Mouse (Mus musculus) liver, embryonic 14.5 days (tissue): Measurements from ENCODE around the gene Hdac11. TPM values are rescaled to one million over a fixed set of nuclear protein-coding genes. Genes with fewer than 3 reads are reported as not detected.

Experiments used
- ATAC-seq: fragments of 200-750 bp; cut with Nextera tagmentation; 2 replicates; pipeline ENCODE4 v1.8.0; 2017; ENCODE audit warnings: moderate number of reproducible peaks, mild to moderate bottlenecking, moderate library complexity; ENCODE audit not compliant: insufficient read depth
- DNase-seq, 3 experiments: peaks; one replicate each; pipeline ENCODE4 v3.0.0-alpha.2; 2012 to 2013; ENCODE audit warnings: low read depth in 3 of 3, low spot score in 3 of 3
- H3K27ac ChIP-seq: fragments of 300-500 bp; sonication (generic); 2 replicates; pipeline ENCODE4 v1.5.1; 2014; ENCODE audit warnings: moderate library complexity, mild to moderate bottlenecking, control low read depth, inconsistent platforms
- H3K27me3 ChIP-seq: fragments of 300-500 bp; sonication (generic); 2 replicates; pipeline ENCODE4 v1.6.1; 2014; ENCODE audit warnings: mild to moderate bottlenecking, low read length, moderate library complexity; ENCODE audit not compliant: control insufficient read depth, insufficient read depth
- H3K36me3 ChIP-seq: fragments of 300-500 bp; sonication (generic); replicated peaks from 2 replicates; pipeline ENCODE4 v1.6.1; 2014; ENCODE audit warnings: low read depth; ENCODE audit not compliant: control insufficient read depth, insufficient read depth
- H3K4me1 ChIP-seq, 2 experiments: fragments of 200-500 bp in 1 of 2; fragments of 300-500 bp in 1 of 2; sonication (generic) in 1 of 2; replicated peaks; 2 replicates each; pipeline ENCODE4 v1.6.1; 2012 to 2014; ENCODE audit warnings: antibody characterized with exemption in 1 of 2, inconsistent platforms in 1 of 2, low read length in 1 of 2; ENCODE audit not compliant: control insufficient read depth in 2 of 2, insufficient read depth in 2 of 2
- H3K4me2 ChIP-seq: fragments of 300-500 bp; sonication (generic); 2 replicates; pipeline ENCODE4 v1.6.1; 2014; ENCODE audit warnings: low read depth, mild to moderate bottlenecking, control low read depth, moderate library complexity
- H3K4me3 ChIP-seq, 2 experiments: fragments of 200-500 bp in 1 of 2; fragments of 300-500 bp in 1 of 2; sonication (generic) in 1 of 2; 2 replicates each; pipeline ENCODE4 v1.5.1; 2012 to 2014; ENCODE audit warnings: low read depth in 2 of 2, low read length in 2 of 2, mild to moderate bottlenecking in 2 of 2, control low read depth in 1 of 2, inconsistent platforms in 1 of 2, moderate library complexity in 1 of 2; ENCODE audit not compliant: insufficient read depth in 1 of 2
- H3K9ac ChIP-seq: fragments of 300-500 bp; sonication (generic); replicated peaks from 2 replicates; pipeline ENCODE4 v1.6.1; 2014; ENCODE audit warnings: mild to moderate bottlenecking, control low read depth, moderate library complexity
- H3K9me3 ChIP-seq: fragments of 300-500 bp; sonication (generic); 2 replicates; pipeline ENCODE4 v1.6.1; 2016; ENCODE audit warnings: low read length, mixed read lengths; ENCODE audit not compliant: control insufficient read depth
- CTCF ChIP-seq: IDR thresholded peaks from 2 replicates; pipeline ENCODE4 v1.5.1; 2016; ENCODE audit warnings: antibody characterized with exemption, low read depth, control low read depth
- EP300 ChIP-seq: IDR thresholded peaks from 2 replicates; pipeline ENCODE4 v1.6.1; 2016; ENCODE audit warnings: antibody characterized with exemption, low read depth
- WGBS: fragments of 180-500 bp; shearing (Covaris S2); extraction: QIAGEN DNeasy Blood & Tissue Kit; methylation state at CpG from one replicate; pipeline ENCODE4 v1.1.7; 2014; ENCODE audit not compliant: insufficient replicate concordance; 5-methylcytosine and 5-hydroxymethylcytosine counted together
- polyA plus RNA-seq, 2 experiments: library from polyadenylated mRNA; depleted of rRNA in 1 of 2; stranded (reverse) in 1 of 2; unstranded in 1 of 2; fragments of >200 nt; fragmentation: Nextera tagmentation in 1 of 2; extraction: Ambion mirVana in 1 of 2; gene quantifications; 2 replicates each; pipeline versions ENCODE4 v1.2.1 to v1.2.3; 2012 to 2014

The Hdac11 gene
- polyA plus RNA-seq, 2 experiments: 4.8 to 12.1 TPM

DNA sequence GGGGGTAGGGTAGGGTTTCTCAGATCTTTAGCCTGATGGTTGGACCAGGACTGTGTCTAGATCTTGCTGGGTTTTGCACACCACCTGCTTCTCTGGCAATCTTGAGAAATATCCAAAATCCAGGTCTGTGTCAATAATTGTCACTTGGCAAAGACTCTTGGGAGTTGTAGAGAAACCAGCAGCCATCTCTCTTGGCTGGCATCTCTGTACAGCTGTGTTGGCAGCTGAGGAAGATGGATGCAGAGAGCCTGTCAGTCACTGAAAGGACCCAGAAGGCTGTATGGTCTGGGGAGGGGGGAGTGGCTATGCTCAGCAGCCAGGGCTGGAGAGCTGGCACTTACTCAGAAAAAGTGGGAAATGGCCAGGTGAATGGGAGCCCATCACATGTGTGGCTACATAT lies 63.6 kb downstream of the Hdac11 start:
- Histone ChIP-seq H3K4me3 (no peak overlapping the region), H3K4me1 (no peaks in the 10 kb centered on the region), H3K27ac (no peak overlapping the region), H3K4me2 (no peak overlapping the region), H3K27me3 (no peaks in the 10 kb centered on the region), H3K9ac (no peak overlapping the region), H3K9me3 (no peaks in the 10 kb centered on the region), H3K36me3 (no peaks in the 10 kb centered on the region)
- no peak for ATAC-seq
- no peak for DNase-seq
- TF ChIP-seq CTCF (no peak), EP300 (no peak)

DNA sequence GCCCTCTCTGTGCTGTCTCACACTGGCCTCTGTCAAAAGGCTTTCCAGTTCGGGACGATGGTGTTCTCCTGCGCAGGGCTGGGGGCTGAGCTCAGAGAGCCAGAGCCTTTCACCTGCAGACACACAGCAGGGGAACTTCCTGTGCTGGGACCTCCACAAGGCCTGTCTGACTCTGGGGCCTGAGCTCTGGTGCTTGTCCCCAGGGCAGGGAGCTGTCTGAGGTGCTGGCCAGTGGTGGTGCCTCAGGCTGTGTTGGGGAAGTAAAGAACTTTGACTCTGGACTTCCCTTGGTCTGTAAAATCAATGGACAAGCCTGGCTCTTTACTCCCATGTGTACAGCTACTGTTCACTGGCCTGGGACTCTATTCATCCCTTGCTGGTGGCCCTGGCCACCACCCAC lies 64.6 kb downstream of the Hdac11 start:
- H3K4me2 ChIP-seq: no peak overlapping the region
- ATAC-seq (no peak), DNase-seq (peak in 1 of 3 experiments; percentile 2)
- H3K4me1 ChIP-seq: no peaks in the 10 kb centered on the region
- WGBS: 1% methylated on average over 3 of the region's 3 CpGs
- no peaks in the 10 kb centered on the region for H3K27me3 ChIP-seq
- H3K4me3 ChIP-seq: no peak overlapping the region
- H3K9me3 ChIP-seq: no peaks in the 10 kb centered on the region
- TF ChIP-seq CTCF: no peak
- TF ChIP-seq EP300: no peak
- no peak overlapping the region for H3K9ac ChIP-seq
- no peak overlapping the region for H3K27ac ChIP-seq
- H3K36me3 ChIP-seq: no peaks in the 10 kb centered on the region

DNA sequence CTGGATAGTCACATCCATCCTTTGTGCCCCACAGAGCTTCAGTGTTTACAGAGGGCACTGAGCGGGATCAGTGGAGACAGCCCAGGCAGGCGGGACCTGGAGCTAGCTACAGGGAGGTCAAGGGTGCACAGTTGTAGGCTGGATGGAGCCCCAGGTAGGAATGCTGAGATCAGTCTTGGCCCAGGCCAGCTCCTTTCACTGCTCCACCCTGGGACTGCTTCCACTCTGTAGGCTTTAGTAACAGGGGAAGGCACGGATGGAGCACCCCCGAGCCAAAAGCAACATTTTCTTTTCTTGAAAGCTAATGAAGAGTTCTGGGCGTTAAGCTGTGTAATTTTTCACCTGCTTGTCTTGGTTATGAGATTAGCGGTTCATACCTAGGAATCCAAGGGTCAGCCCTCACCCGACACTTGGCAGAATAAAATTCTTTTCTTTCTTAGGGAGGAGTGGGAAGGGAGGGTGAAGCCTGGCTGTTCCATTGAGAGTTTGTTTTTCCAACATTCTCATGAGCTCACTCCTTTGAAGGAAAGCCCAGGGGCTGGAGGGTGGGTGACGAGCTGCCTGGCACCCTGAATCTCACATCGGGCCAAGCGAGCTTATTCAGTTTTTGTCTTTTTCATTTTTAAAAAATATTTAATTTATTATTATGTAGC lies 66.4 kb downstream of the Hdac11 start:
- H3K4me3 ChIP-seq: no peak overlapping the region
- no peaks in the 10 kb centered on the region for H3K9me3 ChIP-seq
- WGBS: 60% methylated on average over 10 of the region's 10 CpGs
- H3K4me1 ChIP-seq: no peaks in the 10 kb centered on the region
- H3K9ac ChIP-seq: no peak overlapping the region
- H3K27ac ChIP-seq: no peak overlapping the region
- H3K4me2 ChIP-seq: no peak overlapping the region
- H3K27me3 ChIP-seq: no peaks in the 10 kb centered on the region
- no peaks in the 10 kb centered on the region for H3K36me3 ChIP-seq
- DNase-seq (no peak), ATAC-seq (no peak)
- TF ChIP-seq EP300: no peak
- TF ChIP-seq CTCF: no peak

Other genes with a start within 250 kb of the Hdac11 start
- gene Iqsec1, start 168.0 kb upstream of the Hdac11 start, polyA plus RNA-seq (2012; rRNA removed): 9.0 and 10.2 TPM in 2 replicates
- 4.0 and 4.1 TPM in 2 replicates for gene Iqsec1, start 168.0 kb upstream of the Hdac11 start, polyA plus RNA-seq (2014; fragmentation: Nextera tagmentation; extraction: Ambion mirVana)
- gene Nup210, start 39.8 kb upstream of the Hdac11 start, polyA plus RNA-seq (2012; rRNA removed): 24.4 and 32.4 TPM in 2 replicates
- gene Nup210, start 39.8 kb upstream of the Hdac11 start, polyA plus RNA-seq (2014; fragmentation: Nextera tagmentation; extraction: Ambion mirVana): 35.1 and 38.5 TPM in 2 replicates
- 4.0 and 5.1 TPM in 2 replicates for gene Fbln2, start 55.8 kb downstream of the Hdac11 start, polyA plus RNA-seq (2012; rRNA removed)
- gene Fbln2, start 55.8 kb downstream of the Hdac11 start, polyA plus RNA-seq (2014; fragmentation: Nextera tagmentation; extraction: Ambion mirVana): 4.3 and 4.4 TPM in 2 replicates